Mouse (Mus musculus): ENCODE measurements around the gene Ptpn21. TPM values are rescaled to one million over a fixed set of nuclear protein-coding genes. Genes with fewer than 3 reads are reported as not detected.

The Ptpn21 gene
- total RNA-seq, 2 experiments from 2014 or later = 3.1 to 8.0 TPM

GRCm38 (mm10) chr12:98724976-98725375 is 12.2 kb downstream of the Ptpn21 start:
- ATAC-seq (replicated peaks; ENCODE audit: poor library complexity) = no peak

DNA sequence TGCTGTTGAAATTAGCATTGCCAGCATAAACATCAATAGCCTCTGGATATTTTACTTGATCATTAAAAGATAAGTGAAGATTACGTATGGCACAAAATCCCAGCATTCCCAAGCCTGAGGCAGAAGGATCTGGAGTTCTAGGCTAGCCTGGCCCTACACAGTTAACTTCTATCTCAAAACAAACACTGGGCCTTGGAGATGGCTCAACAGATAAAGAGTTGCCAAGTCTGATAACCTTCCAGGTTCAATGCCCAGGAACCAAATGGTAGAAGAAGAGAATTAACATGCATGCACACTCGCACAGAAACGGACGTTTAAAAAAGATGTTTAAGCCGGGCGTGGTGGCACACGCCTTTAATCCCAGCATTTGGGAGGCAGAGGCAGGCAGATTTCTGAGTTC is 13.0 kb downstream of the Ptpn21 start:
- no peak for ATAC-seq (replicated peaks; ENCODE audit: poor library complexity)

DNA sequence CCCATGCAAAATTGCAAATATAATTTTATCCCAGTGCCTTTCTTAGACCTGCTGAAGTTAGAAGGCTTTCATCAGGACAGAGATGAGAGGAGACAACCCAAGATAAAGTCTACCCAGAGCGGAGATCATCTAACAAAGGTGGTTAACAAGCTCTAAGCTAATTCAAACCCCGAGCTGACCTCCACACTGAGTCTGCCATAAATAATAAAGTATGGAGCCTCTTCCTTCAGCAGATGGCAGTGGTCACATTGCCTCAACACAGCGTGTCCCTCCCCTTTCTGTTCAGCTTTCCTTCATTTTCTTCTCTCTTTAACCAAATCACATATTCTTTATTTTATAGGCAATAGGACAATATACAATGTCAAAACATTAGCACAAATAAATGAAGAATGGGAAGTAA is 16.2 kb downstream of the Ptpn21 start:
- no peak for ATAC-seq (replicated peaks; ENCODE audit: poor library complexity)

DNA sequence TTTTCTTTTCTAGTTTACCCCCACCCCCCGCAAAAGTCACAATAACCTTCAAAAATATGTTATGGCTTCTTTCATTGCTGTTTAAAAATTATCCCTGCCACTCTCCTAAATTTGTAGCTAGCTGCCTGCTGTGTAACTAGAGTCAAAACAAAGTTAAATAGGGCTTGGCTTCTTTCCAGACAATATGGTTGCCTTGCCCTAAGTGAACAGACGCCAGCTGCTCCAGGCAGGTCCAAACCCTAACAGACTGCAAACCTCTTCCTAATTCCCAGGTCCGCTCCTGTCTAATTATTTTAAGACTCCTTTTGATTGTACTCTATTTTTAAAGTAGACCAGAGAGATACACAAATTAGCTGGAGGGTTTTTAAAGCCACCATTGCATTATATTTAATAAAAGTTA is 16.6 kb downstream of the Ptpn21 start:
- ATAC-seq (replicated peaks; ENCODE audit: poor library complexity) = no peak

GRCm38 (mm10) chr12:98716142-98716541 is 21.1 kb downstream of the Ptpn21 start:
- no peak for ATAC-seq (replicated peaks; ENCODE audit: poor library complexity)

DNA sequence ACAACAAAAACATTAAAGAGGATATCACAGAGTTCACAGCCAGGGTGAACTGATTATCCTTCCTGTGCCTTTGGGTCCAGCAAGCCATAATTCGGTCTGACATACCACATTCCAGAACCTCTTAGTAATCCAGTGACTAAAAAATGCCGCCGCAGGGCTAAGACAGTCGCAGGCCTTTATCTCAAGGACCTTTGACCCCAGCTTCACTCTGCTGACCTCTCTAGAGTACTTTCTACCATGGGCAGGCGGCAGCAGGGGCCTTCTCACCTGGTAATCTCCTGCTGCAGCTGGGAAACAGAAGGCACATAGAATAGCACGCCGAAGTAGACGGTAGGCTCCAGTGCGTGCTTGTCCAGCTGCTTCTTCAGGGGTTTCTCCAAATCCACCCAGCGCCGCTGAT is 22.4 kb downstream of the Ptpn21 start:
- no peak for ATAC-seq (replicated peaks; ENCODE audit: poor library complexity)

DNA sequence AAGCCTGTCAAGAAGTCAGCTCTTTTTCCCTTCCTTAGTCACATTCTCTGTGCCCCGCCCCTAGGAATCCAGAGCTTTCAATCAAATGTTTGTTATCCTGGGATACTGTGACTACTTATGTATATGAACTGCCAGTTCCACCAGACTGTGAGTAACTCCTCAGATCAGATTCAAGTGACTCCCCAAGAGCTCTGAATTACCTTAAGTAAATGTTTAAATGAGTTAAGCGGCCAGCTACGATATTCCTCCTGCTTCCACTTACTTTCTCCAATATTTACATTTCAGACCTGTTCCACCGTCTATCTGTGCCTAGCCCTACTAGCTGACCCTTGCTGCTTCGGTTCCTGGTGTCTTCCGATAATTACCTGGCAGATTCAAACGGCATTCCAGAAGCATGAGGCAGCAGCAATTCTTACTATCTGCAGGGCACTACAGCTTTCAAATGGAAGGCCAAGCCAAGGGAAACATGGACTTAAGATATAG is 23.5 kb downstream of the Ptpn21 start:
- ATAC-seq (replicated peaks; ENCODE audit: poor library complexity) = no peak

- ATAC-seq (replicated peaks; ENCODE audit: poor library complexity) = no peak
Measured at GRCm38 (mm10) chr12:98712819-98713218, 24.4 kb downstream of the Ptpn21 start.

GRCm38 (mm10) chr12:98703961-98704360 is 33.2 kb downstream of the Ptpn21 start:
- 0 out of 2 replicates have a peak, but pooled peaks have one; percentile 6 for ATAC-seq (replicated peaks; ENCODE audit: poor library complexity)

GRCm38 (mm10) chr12:98703554-98703953 is 33.7 kb downstream of the Ptpn21 start:
- 0 out of 2 replicates have a peak, but pooled peaks have one; percentile 26 for ATAC-seq (replicated peaks; ENCODE audit: poor library complexity)

- no peak for ATAC-seq (replicated peaks; ENCODE audit: poor library complexity)
Measured at GRCm38 (mm10) chr12:98701564-98701963, 35.6 kb downstream of the Ptpn21 start.

DNA sequence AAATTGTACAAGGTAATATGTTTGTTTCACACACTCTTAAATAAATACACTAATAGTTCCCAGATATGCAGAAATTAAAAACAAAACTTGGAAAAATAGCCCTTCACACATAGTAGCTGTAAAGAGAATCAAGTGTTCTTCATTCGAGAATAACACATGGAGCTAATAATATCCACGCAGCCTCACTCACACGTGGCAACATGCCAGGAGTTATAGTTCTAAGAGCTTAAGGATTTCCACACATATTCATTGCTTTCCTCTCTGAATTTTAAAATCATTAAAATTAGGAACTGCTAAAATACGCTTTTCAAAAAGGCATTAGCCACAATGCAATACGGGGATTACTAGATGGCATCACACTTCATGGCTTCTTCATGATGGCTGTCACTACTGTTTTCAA is 40.0 kb downstream of the Ptpn21 start:
- ATAC-seq (replicated peaks; ENCODE audit: poor library complexity) = no peak

DNA sequence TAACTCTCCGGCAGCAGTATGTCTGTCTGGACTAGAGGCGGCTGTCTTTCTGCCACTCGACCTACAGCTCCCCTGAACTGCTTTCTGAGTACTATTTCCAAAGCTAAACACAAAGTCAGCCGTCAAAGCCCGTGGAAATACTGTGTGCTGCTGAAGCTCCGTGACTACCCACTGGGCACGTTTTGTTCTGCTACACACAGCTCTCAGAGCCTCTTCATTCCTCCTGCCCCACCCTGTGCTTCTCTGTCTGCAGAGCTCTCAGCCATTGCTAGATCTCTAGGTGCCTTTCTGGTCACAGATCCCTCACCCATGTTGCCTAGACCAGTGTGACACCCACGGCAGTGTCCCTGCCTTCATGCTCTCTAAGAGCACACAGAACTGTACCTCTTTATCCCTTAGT is 47.0 kb downstream of the Ptpn21 start:
- no peak for ATAC-seq (replicated peaks; ENCODE audit: poor library complexity)

- no peak for ATAC-seq (replicated peaks; ENCODE audit: poor library complexity)
Measured at GRCm38 (mm10) chr12:98683574-98683973, 53.6 kb downstream of the Ptpn21 start.

- ATAC-seq (replicated peaks; ENCODE audit: poor library complexity) = no peak
Measured at GRCm38 (mm10) chr12:98683171-98683570, 54.0 kb downstream of the Ptpn21 start.

GRCm38 (mm10) chr12:98682196-98682595 is 55.0 kb downstream of the Ptpn21 start:
- no peak for ATAC-seq (replicated peaks; ENCODE audit: poor library complexity)

DNA sequence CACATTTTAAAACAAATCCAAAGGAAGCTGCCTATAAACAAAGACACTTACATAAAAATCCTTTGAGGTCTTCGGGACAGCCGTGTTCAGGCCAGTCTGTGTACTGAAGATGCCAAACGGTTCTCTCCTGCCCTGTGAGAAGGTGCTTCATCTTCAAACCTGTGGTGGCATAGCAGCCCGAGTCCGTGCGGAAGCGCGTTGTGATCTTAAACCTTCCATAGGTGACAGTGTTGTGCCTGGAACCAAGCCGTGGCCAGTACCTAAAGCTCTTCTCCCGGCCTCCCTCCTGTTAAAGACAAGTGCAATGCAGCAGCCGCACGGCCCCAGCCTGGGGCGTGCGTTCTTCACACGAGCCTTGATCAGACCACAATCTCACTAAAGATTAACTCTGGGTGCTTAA is 57.3 kb downstream of the Ptpn21 start:
- ATAC-seq (replicated peaks; ENCODE audit: poor library complexity) = no peak

DNA sequence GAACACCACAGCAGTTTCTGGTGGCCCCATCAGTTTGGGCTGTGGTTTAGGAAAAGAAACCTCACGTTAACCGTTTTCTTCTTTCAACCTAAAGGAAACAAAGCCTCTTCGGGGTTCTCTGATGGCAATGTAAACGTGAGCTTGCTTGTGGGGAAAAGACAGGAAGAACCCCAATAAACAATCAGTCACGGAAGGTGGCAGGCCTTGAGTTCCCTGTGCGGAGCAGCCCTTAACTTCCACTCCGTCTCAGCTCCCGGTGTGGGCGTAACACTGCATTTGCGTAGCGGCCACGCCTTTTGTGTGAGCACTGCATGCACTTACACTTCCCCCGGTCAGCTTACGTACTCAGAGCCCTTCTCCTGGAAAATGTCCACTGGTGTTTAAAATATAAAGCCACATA is 59.9 kb downstream of the Ptpn21 start:
- peak; percentile 75 for ATAC-seq (replicated peaks; ENCODE audit: poor library complexity)

DNA sequence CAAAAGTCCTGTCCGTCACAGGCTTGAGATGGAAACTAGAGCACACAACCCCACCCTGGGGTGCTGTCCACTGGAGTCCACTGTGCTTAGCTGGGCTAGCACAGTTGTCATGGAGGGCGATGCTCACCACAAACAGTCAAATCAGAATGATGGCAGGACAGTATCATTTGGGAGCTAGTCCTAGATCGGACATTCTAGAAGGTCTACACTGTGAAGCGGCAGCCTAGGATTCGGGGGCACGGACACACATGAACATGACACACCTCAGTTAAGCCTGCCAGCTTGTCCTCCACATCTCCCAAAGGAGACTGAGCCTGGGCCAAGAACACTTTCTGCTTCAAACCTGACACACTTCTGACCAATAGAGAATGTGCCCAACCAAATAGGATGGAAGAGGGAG is 60.3 kb downstream of the Ptpn21 start:
- ATAC-seq (replicated peaks; ENCODE audit: poor library complexity) = no peak

DNA sequence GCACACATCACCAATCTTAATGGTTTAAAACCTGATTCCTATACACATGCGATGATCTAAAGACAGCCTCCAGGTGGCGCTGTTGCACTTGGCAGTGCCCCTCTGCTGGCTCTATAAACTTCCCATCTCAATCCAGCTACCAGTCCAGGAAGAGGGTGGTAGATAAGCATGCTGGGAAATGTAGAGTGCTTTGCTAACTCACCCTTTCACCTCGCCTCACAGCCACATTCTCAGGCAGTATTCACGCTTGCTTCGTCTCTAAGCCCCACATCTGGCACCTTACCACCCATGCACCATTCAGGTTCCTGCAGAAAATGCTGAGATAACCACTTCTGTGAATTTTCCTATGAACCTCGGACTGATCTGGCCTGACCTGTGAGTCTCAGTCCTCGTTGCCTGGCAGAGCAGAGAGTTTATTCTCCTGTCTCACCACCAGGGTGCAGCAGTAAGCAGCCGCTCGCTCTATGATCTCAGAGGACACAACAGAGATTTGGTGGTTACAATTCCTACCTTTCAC is 62.5 kb downstream of the Ptpn21 start:
- ATAC-seq (replicated peaks; ENCODE audit: poor library complexity) = peak; percentile 87

DNA sequence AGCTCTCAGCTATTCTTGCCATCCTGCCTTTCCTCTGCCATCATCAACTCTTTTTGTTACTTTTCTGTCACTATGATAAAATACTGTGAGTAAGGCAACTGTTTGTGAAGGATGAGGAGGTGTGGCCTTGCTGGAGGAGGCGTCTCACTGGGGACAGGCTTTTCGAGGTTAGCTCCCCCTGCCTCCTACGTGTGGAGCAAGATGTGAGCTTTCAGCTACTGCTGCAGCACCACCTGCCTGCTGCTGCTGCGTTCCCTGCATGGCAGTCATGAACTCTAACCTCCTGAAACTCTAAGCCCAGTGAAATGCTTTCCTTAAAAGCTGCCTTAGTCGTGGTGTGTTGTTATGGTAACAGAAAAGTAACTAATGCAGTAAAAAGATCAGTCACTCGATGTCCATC is 63.3 kb downstream of the Ptpn21 start:
- ATAC-seq (replicated peaks; ENCODE audit: poor library complexity) = no peak

GRCm38 (mm10) chr12:98670429-98670828 is 66.8 kb downstream of the Ptpn21 start:
- ATAC-seq (replicated peaks; ENCODE audit: poor library complexity) = no peak

- ATAC-seq (replicated peaks; ENCODE audit: poor library complexity) = no peak
Measured at GRCm38 (mm10) chr12:98669864-98670263, 67.3 kb downstream of the Ptpn21 start.
